Mouse (Mus musculus): Measurements from ENCODE around the gene Sema5a. TPM values are rescaled to one million over a fixed set of nuclear protein-coding genes. Genes with fewer than 3 reads are reported as not detected.
A peak's percentile ranks its signal among the peaks of the same experiment; 100 is the strongest.

Gene Sema5a
- polyA plus RNA-seq, 1 experiment from 2014 or later: 7.0 TPM

DNA sequence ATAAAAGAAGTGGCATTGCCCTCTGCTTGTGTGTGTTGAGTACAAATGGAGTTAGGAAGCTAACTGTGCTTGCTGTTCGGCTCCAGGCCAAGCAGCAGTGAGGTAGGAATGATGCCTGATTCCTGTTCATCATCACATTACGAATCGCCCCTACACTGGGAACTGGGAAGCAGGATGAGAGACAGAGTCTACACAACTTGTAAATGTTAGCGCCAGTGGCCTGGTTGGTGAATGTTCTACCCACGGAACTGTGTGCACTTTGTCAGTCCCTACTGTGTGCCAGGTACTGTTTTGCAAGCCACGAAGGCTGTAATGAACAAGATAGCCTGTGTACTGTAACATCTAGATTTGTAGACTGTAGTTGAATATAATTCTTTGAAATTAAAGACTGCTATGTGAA is 352.0 kb downstream of the Sema5a start:
- Histone ChIP-seq H3K9me3 (no peaks in the 10 kb centered on the region), H3K27me3 (no peaks in the 10 kb centered on the region), H3K4me3 (no peak overlapping the region), H3K27ac (replicated peaks) (no peak overlapping the region), H3K4me2 (replicated peaks) (no peak overlapping the region), H3K4me1 (peaks cover 4% of the 10 kb centered on the region; the same call in 1 of the 2 replicates), H3K36me3 (no peaks in the 10 kb centered on the region), H3K9ac (replicated peaks) (no peak overlapping the region)
- WGBS: 91% methylated on average over 6 of the region's 6 CpGs
- no peak for ATAC-seq (ENCODE audit: low FRiP score, low read depth)

DNA sequence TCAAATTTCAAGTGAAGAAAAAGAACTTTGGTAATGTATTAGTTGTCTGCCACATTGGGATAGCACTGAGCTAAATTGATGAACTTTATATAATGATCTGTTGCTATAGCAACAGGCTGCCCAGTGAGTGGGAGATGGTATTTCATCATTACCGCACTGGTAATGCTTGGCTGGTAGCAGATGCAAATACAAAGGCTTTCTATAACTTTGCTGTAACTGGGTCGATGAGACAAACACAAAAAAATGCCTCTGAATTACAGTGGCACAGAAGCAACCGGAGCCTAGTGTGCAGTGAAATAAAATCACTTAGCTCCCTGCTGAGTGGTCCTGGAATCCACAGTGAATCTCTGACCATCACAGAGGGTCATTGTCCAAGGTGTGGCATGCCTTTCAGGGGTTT is 352.6 kb downstream of the Sema5a start:
- no peak overlapping the region for H3K4me3 ChIP-seq
- H3K4me2 ChIP-seq (replicated peaks): no peak overlapping the region
- 48% methylated on average over 3 of the region's 3 CpGs for WGBS
- H3K27ac ChIP-seq (replicated peaks): no peak overlapping the region
- 0 out of 2 replicates have a peak, but pooled peaks have one; percentile 6 for ATAC-seq (ENCODE audit: low FRiP score, low read depth)
- H3K9ac ChIP-seq (replicated peaks): no peak overlapping the region
- no peaks in the 10 kb centered on the region for H3K36me3 ChIP-seq
- H3K27me3 ChIP-seq: no peaks in the 10 kb centered on the region
- H3K9me3 ChIP-seq: no peaks in the 10 kb centered on the region
- H3K4me1 ChIP-seq: peaks cover 4% of the 10 kb centered on the region; the same call in 1 of the 2 replicates

DNA sequence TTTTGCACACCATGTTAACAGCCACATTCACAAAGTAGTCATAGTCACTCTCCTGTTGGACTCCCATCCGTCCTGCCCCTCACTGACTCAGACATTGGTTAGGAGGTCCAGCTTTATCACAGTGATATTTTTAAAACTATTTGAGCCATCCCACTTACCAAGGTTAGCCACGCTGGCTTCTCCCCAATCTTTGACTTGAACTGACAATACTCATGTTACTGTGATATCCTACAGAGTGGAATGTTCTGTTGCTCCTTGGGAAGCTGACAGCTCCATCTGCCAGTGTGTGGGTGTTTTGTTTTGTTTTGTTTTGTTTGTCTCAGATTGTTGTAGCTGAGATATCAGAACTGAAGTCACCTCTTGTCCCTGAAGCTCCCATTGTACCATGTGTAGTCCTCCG is 362.6 kb downstream of the Sema5a start:
- H3K27me3 ChIP-seq: no peaks in the 10 kb centered on the region
- WGBS: 85% methylated on average over 3 of the region's 3 CpGs
- no peak overlapping the region for H3K4me2 ChIP-seq (replicated peaks)
- no peaks in the 10 kb centered on the region for H3K4me1 ChIP-seq
- ATAC-seq (ENCODE audit: low FRiP score, low read depth): no peak
- no peak overlapping the region for H3K9ac ChIP-seq (replicated peaks)
- H3K4me3 ChIP-seq: no peak overlapping the region
- H3K9me3 ChIP-seq: no peaks in the 10 kb centered on the region
- H3K36me3 ChIP-seq: no peaks in the 10 kb centered on the region
- H3K27ac ChIP-seq (replicated peaks): no peak overlapping the region

DNA sequence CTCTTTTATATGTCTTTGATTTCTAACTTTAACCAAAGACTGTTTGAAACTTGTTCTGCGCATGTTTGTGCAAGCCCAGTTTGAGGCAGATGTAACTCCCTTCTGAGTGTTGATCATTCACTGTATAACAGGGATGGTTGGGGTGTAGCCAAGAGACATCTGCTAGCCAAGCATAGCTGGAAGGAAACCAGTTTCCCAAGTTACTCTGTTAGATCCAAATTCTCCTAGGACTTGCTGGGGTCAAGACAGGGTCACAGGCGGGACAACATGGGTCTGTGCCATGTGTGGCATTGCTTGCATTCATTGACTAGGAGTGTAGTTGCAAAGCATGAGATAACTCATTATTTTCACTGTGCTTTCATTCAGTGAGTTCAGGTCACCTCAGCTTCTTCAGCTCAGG is 366.2 kb downstream of the Sema5a start:
- 96% methylated on average over 2 of the region's 2 CpGs for WGBS
- ATAC-seq (ENCODE audit: low FRiP score, low read depth): no peak
- Histone ChIP-seq H3K27ac (replicated peaks) (no peak overlapping the region), H3K9ac (replicated peaks) (no peak overlapping the region), H3K4me2 (replicated peaks) (no peak overlapping the region), H3K9me3 (no peaks in the 10 kb centered on the region), H3K27me3 (no peaks in the 10 kb centered on the region), H3K4me3 (no peak overlapping the region), H3K36me3 (no peaks in the 10 kb centered on the region), H3K4me1 (no peaks in the 10 kb centered on the region)

DNA sequence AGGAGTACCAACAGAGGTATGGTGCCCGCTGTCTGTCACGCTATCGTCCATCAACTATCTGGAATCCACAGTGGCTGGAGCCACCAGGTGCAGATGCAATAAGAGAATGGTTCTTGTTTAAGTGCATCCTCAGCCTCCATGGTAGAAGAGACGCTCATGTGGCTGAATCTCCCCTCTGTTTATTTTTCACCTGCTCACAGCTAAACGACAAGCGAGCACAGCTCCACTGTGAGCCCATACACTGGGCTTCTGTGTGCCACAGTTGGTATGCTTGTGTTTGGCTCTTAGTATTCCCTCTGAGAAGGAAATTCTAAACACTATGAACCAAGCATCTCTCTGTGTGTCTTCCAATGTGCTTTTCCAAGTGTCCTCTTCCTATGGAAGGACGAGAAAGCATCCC is 366.6 kb downstream of the Sema5a start:
- H3K4me3 ChIP-seq: no peak overlapping the region
- ATAC-seq (ENCODE audit: low FRiP score, low read depth): no peak
- H3K9me3 ChIP-seq: no peaks in the 10 kb centered on the region
- no peak overlapping the region for H3K4me2 ChIP-seq (replicated peaks)
- no peaks in the 10 kb centered on the region for H3K4me1 ChIP-seq
- H3K27ac ChIP-seq (replicated peaks): no peak overlapping the region
- 93% methylated on average over 7 of the region's 7 CpGs for WGBS
- no peak overlapping the region for H3K9ac ChIP-seq (replicated peaks)
- H3K36me3 ChIP-seq: no peaks in the 10 kb centered on the region
- H3K27me3 ChIP-seq: no peaks in the 10 kb centered on the region

DNA sequence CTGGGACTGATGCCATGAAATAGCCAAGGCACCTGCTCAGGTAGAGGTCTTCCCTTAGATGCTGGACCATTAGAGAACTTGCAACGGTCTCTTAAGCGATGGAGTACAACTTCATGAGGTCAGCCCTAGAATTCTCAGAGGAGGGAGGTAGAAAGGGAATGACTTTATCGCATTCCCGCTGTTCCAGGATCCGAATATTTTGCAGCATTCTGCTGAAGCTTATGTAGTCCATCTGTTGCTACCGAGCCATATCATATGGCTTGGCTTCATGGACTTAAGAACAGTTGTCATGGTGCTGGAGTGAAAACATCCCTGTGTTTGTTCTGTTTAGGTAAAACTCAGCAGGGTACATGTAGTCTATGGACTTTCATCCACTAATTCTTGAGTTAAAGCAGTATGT is 369.1 kb downstream of the Sema5a start:
- no peaks in the 10 kb centered on the region for H3K27me3 ChIP-seq
- ATAC-seq (ENCODE audit: low FRiP score, low read depth): no peak
- 90% methylated on average over 6 of the region's 6 CpGs for WGBS
- no peak overlapping the region for H3K4me3 ChIP-seq
- no peak overlapping the region for H3K27ac ChIP-seq (replicated peaks)
- no peaks in the 10 kb centered on the region for H3K4me1 ChIP-seq
- no peaks in the 10 kb centered on the region for H3K36me3 ChIP-seq
- H3K9ac ChIP-seq (replicated peaks): no peak overlapping the region
- H3K9me3 ChIP-seq: no peaks in the 10 kb centered on the region
- H3K4me2 ChIP-seq (replicated peaks): no peak overlapping the region

DNA sequence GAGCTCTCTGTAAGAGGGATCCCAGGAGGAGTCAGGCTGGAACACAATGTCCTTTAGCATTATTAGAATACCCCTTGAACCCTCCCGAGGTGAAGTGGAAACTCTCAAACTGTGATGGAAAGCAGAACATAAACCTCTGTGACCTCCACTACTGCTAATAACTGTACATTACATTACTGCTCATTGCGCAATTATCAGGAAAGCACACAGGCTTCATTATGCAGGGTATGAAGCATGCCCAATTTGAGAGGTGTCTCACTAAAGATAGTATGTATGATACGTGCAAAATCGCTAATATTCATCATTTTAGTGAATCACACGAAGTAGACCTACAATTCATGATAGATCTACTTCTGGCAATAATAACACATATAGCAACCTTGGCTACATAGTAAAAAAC is 371.2 kb downstream of the Sema5a start:
- Histone ChIP-seq H3K27ac (replicated peaks) (no peak overlapping the region), H3K9me3 (no peaks in the 10 kb centered on the region), H3K36me3 (no peaks in the 10 kb centered on the region), H3K4me1 (no peaks in the 10 kb centered on the region), H3K4me2 (replicated peaks) (no peak overlapping the region), H3K27me3 (no peaks in the 10 kb centered on the region), H3K4me3 (no peak overlapping the region), H3K9ac (replicated peaks) (no peak overlapping the region)
- no peak for ATAC-seq (ENCODE audit: low FRiP score, low read depth)
- 91% methylated on average over 5 of the region's 5 CpGs for WGBS

DNA sequence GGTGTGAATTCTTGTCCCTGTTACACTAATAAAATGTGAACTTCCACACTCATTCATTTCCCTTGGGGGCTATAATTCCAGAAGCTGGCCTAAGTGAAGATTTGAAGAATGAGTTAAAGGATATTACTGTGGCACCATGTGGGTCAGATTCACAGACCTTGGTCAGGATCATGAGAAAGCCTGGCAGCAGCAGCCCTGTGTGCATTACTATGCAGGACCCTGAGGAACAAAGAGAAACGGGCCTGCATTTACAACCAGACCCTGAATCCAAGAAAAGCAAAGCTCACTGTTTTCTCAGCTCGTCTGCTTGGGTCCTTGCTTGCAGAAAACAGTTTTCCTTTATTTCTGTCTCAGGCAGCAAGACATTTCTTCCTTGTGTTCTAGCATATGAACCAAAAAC is 374.6 kb downstream of the Sema5a start:
- Histone ChIP-seq H3K4me2 (replicated peaks) (no peak overlapping the region), H3K4me3 (no peak overlapping the region), H3K27ac (replicated peaks) (no peak overlapping the region), H3K27me3 (no peaks in the 10 kb centered on the region), H3K36me3 (no peaks in the 10 kb centered on the region), H3K9ac (replicated peaks) (no peak overlapping the region), H3K4me1 (no peaks in the 10 kb centered on the region; the same call in 1 of the 2 replicates), H3K9me3 (no peaks in the 10 kb centered on the region)
- 48% methylated on average over 2 of the region's 2 CpGs for WGBS
- ATAC-seq (ENCODE audit: low FRiP score, low read depth): no peak

DNA sequence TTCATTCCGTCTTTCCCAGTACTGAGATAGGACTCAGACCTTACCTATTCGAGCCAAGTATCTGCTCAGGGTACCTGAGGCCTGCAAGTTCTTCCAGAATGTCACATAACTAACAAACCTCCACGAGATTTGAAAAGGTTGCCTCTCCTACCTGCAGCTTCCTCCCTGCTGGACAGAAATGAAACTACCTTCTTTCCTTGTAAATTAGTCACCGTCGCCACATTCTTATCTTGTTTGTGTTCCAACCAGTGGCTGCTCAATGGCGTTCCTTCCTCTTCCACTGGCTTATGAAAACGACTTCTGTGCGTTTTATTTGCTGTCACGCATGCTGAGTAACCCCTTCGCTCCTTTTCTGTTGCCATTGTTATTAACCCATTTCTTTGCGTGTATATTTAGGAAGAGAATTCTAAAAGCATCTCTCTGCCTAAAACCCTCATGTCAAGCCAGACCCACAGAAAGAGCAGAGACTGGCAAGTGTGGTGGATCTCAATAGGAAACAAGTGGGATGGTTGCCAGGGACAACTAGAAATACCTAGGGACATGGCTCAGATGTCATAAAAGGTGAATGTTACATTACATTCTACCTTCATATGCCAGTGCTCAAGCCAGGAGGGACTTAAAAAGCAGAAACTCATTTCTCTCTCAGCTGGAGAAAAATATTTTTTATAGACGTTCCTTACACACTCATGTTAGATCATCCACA is 378.6 kb downstream of the Sema5a start:
- Histone ChIP-seq H3K4me2 (replicated peaks) (no peak overlapping the region), H3K9me3 (no peaks in the 10 kb centered on the region), H3K4me1 (no peaks in the 10 kb centered on the region; the same call in 1 of the 2 replicates), H3K4me3 (no peak overlapping the region), H3K36me3 (no peaks in the 10 kb centered on the region), H3K9ac (replicated peaks) (no peak overlapping the region), H3K27ac (replicated peaks) (no peak overlapping the region), H3K27me3 (no peaks in the 10 kb centered on the region)
- WGBS: 82% methylated on average over 12 of the region's 12 CpGs
- no peak for ATAC-seq (ENCODE audit: low FRiP score, low read depth)

DNA sequence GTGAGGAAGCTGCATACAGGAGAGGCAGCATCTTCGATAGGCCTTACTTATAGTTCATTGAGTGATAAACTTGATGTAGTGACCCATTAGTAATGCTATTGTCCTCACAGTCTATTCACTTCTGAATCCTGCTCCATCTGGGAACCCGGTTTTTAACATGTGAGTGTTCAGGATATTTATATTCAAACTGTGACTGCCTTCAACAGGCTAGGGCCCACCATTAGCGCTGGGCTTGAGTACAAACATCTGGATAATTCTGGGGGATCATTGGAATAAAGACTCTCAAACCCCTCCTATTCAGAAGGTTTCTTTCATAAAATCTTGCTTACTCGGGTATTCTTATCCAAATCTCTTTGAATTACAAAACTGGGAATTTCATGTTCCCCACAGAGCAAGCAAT is 379.5 kb downstream of the Sema5a start:
- no peaks in the 10 kb centered on the region for H3K36me3 ChIP-seq
- no peak overlapping the region for H3K4me2 ChIP-seq (replicated peaks)
- H3K27me3 ChIP-seq: no peaks in the 10 kb centered on the region
- H3K27ac ChIP-seq (replicated peaks): no peak overlapping the region
- H3K4me3 ChIP-seq: no peak overlapping the region
- no peaks in the 10 kb centered on the region for H3K9me3 ChIP-seq
- 43% methylated on average over 4 of the region's 4 CpGs for WGBS
- H3K4me1 ChIP-seq: no peaks in the 10 kb centered on the region; the same call in 1 of the 2 replicates
- H3K9ac ChIP-seq (replicated peaks): no peak overlapping the region
- ATAC-seq (ENCODE audit: low FRiP score, low read depth): no peak

DNA sequence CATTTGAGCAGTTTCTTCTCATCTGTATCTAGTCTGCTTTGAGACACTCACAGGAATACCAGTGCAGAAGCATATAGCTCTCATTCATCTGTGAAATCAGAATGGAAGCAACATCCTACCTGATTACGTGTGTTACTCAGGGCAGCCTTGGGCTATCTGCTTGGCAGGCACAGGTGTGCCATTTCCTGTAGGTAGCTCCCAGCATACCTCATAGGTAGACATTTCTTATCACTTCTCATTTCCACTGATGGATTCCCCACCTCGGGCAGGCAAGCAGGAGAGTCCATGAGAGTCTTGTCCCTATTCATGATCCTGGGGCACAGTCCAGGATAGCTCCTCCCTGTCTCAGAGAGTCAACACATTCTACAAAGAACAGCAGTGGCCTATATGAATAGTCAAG is 381.4 kb downstream of the Sema5a start:
- no peaks in the 10 kb centered on the region; the same call in 1 of the 2 replicates for H3K4me1 ChIP-seq
- H3K4me2 ChIP-seq (replicated peaks): no peak overlapping the region
- no peaks in the 10 kb centered on the region for H3K36me3 ChIP-seq
- H3K9me3 ChIP-seq: no peaks in the 10 kb centered on the region
- no peak overlapping the region for H3K4me3 ChIP-seq
- H3K9ac ChIP-seq (replicated peaks): no peak overlapping the region
- H3K27ac ChIP-seq (replicated peaks): no peak overlapping the region
- H3K27me3 ChIP-seq: no peaks in the 10 kb centered on the region
- ATAC-seq (ENCODE audit: low FRiP score, low read depth): no peak
- 87% methylated on average over 2 of the region's 2 CpGs for WGBS

DNA sequence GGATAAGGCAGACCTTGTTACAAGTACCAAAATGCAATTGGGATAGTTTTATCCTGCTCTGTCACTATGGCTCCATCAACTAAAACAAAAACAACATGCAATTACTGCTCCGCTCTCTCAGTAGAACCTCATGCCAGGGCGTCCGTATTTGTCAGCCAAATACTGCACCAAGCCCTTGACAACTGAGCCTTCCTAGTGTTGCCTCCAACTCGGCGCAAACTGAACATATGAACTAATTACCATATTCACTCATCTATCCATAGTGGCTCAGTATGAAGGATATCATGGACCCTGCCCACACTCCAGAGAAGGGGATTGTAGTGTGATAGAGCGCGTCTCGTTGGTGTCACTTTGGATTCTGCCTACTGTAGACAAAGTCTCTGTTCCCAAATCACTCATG is 389.1 kb downstream of the Sema5a start:
- Histone ChIP-seq H3K4me1 (no peaks in the 10 kb centered on the region), H3K4me2 (replicated peaks) (no peak overlapping the region), H3K27me3 (no peaks in the 10 kb centered on the region), H3K27ac (replicated peaks) (no peak overlapping the region), H3K4me3 (no peak overlapping the region), H3K36me3 (no peaks in the 10 kb centered on the region), H3K9me3 (no peaks in the 10 kb centered on the region), H3K9ac (replicated peaks) (no peak overlapping the region)
- no peak for ATAC-seq (ENCODE audit: low FRiP score, low read depth)
- 94% methylated on average over 8 of the region's 8 CpGs for WGBS

DNA sequence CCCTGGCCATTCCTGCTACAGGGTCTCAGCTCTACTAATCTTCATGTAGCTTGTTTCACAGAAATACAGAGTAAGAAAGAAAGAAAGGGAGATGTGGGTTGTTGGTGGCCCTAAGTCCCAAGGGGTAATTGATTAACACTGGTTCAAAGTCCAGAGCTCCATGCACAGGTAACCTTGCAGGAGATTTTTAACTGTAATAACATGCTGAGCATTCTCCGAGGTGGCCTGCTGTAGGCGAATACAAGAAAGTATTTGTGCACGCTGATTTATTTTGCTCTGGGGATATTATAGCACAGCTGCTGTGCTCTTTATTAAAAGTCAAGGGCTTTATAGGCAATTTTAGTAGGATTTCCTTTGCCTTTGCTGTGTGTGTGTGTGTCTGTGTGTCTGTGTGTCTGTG is 393.3 kb downstream of the Sema5a start:
- no peak for ATAC-seq (ENCODE audit: low FRiP score, low read depth)
- no peaks in the 10 kb centered on the region for H3K4me1 ChIP-seq
- whole genome bisulfite sequencing: 78% methylated on average over 3 of the region's 3 CpGs

More for the DNA sequence above, 393.3 kb downstream of the Sema5a start:
- no peaks in the 10 kb centered on the region for H3K27me3 ChIP-seq
- H3K9me3 ChIP-seq: no peaks in the 10 kb centered on the region
- no peak overlapping the region for H3K9ac ChIP-seq (replicated peaks)
- no peak overlapping the region for H3K4me3 ChIP-seq
- H3K4me2 ChIP-seq (replicated peaks): no peak overlapping the region
- H3K36me3 ChIP-seq: no peaks in the 10 kb centered on the region
- no peak overlapping the region for H3K27ac ChIP-seq (replicated peaks)

Measured in midbrain, embryonic 12.5 days (tissue).